Mouse (Mus musculus) heart, postnatal 0 days (tissue): ENCODE data around the gene Aurkaip1.

ENCODE experiments used
- CTCF ChIP-seq: IDR thresholded peaks from 2 replicates; pipeline ENCODE4 v1.5.1; 2016; ENCODE audit warnings: antibody characterized with exemption, control low read depth, low read depth
- EP300 ChIP-seq: IDR thresholded peaks from 2 replicates; pipeline ENCODE4 v1.6.1; 2016; ENCODE audit warnings: antibody characterized with exemption, low read depth

DNA sequence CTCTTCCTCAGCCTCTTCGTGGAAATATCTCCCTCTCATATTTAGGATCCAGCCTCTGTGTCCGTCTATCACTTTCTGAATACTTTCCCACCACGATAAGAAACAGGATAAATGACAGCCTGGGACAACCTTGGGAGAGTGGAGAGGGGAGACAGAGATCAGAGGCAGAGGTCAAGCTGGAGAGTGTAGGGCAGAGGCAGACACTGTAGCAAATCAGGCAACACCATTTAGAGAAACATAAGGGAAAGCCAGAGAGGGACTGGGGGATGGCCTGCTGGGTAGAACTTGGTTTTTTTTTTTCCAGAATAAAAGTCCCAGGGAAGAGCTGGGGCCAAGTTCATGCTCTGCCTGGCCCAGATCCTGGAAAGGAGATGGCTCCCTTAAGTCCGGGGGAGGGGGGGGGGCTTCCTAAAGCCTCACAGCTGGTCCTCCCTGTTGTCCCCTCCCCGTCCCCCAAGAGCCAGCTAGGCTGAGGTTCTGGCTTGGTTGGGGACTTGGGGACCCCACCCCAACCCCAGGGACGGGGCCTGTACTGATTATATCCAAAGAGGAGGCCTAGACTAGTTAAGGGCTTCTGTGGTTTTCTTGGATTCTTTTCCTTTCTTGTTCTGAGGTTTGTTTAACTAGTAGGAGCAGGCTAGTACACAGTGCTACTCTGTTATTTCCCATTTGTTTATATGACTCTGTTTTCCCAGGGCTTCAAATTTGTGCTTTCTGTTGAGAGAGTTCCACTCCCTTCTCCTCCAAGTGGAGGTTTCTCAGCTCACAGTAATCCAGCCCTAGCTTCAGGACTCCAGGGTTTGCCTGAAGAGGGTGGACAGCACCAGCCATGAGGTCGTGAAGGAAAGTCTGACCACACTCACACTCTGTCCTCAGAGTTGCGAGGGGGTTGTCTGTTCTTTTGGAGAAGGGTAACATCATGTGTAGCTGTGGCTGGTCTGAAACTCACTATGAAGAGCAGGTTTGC, 7.4 kb downstream of the Aurkaip1 start:
- no peak for TF ChIP-seq CTCF
- no peak for TF ChIP-seq EP300
